Mouse (Mus musculus) embryonic facial prominence, embryonic 14.5 days (tissue): ENCODE data around the gene Igf2bp3. TPM values are rescaled to one million over a fixed set of nuclear protein-coding genes. Genes with fewer than 3 reads are reported as not detected.

Experiments used
- ATAC-seq: fragments of 200-750 bp; cut with Nextera tagmentation; 2 replicates; pipeline ENCODE4 v1.8.0; 2017; ENCODE audit warnings: low read depth, moderate number of reproducible peaks, moderate TSS enrichment
- DNase-seq: peaks from one replicate; pipeline ENCODE4 v3.0.0-alpha.2; 2015; ENCODE audit warnings: low spot score
- H3K27ac ChIP-seq: fragments of 300-500 bp; sonication (generic); replicated peaks from 2 replicates; pipeline ENCODE4 v1.5.1; 2014; ENCODE audit warnings: low read depth, mild to moderate bottlenecking, low read length, moderate library complexity
- H3K27me3 ChIP-seq: fragments of 300-500 bp; sonication (generic); replicated peaks from 2 replicates; pipeline ENCODE4 v1.6.1; 2014; ENCODE audit warnings: low read length; ENCODE audit not compliant: control insufficient read depth, insufficient read depth
- H3K36me3 ChIP-seq: fragments of 300-500 bp; sonication (generic); 2 replicates; pipeline ENCODE4 v1.6.1; 2014; ENCODE audit warnings: low read length, mixed read lengths; ENCODE audit not compliant: control insufficient read depth, insufficient read depth
- H3K4me1 ChIP-seq: fragments of 300-500 bp; sonication (generic); 2 replicates; pipeline ENCODE4 v1.6.1; 2014; ENCODE audit warnings: antibody characterized with exemption, low read length; ENCODE audit not compliant: control insufficient read depth, insufficient read depth
- H3K4me2 ChIP-seq: fragments of 300-500 bp; sonication (generic); 2 replicates; pipeline ENCODE4 v1.6.1; 2014; ENCODE audit warnings: low read depth, mild to moderate bottlenecking, low read length, moderate library complexity, mixed read lengths
- H3K4me3 ChIP-seq: fragments of 300-500 bp; sonication (generic); 2 replicates; pipeline ENCODE4 v1.5.1; 2014; ENCODE audit warnings: low read depth, mild to moderate bottlenecking, low read length
- H3K9ac ChIP-seq: fragments of 300-500 bp; sonication (generic); 2 replicates; pipeline ENCODE4 v1.6.1; 2014; ENCODE audit warnings: low read depth, mild to moderate bottlenecking, low read length, moderate library complexity, mixed read lengths
- H3K9me3 ChIP-seq: fragments of 300-500 bp; sonication (generic); 2 replicates; pipeline ENCODE4 v1.6.1; 2016; ENCODE audit warnings: low read length; ENCODE audit not compliant: control insufficient read depth
- WGBS: fragments of 180-500 bp; shearing (Covaris S2); extraction: QIAGEN DNeasy Blood & Tissue Kit; methylation state at CpG from one replicate; pipeline ENCODE4 v1.1.7; 2014; 5-methylcytosine and 5-hydroxymethylcytosine counted together
- polyA plus RNA-seq: library from polyadenylated mRNA; unstranded; fragments of >200 nt; fragmentation: Nextera tagmentation; extraction: Ambion mirVana; gene quantifications from 2 replicates; pipeline ENCODE4 v1.2.1, GENCODE M21; 2014

The Igf2bp3 gene
- polyA plus RNA-seq, 1 experiment from 2014 or later: 49.4 TPM

DNA sequence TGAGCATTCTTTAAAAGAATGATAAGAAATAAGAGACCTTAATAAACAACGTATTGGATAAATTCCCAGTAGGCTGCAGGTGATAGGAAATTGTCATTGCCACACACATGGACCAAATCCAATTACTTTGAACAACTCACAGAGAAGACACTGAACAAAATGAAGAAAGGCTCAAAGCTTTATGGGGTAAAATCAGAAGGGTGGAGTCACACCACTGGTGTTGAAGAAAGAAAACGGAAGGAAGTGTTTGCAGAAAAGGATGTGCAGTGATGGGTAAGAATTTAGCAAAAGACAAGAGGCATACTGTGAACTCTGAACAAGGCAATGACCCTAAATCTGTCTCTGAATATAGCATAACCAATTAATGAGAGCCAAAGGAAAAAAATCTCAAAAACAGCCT is 54.8 kb downstream of the Igf2bp3 start:
- Histone ChIP-seq H3K9ac (no peak overlapping the region), H3K27ac (no peak overlapping the region), H3K4me1 (peaks cover 6% of the 10 kb centered on the region), H3K27me3 (no peaks in the 10 kb centered on the region), H3K36me3 (no peaks in the 10 kb centered on the region), H3K4me3 (no peak overlapping the region), H3K9me3 (no peaks in the 10 kb centered on the region), H3K4me2 (no peak overlapping the region)
- ATAC-seq: no peak
- WGBS: 77% methylated on average over 2 of the region's 2 CpGs
- no peak for DNase-seq

DNA sequence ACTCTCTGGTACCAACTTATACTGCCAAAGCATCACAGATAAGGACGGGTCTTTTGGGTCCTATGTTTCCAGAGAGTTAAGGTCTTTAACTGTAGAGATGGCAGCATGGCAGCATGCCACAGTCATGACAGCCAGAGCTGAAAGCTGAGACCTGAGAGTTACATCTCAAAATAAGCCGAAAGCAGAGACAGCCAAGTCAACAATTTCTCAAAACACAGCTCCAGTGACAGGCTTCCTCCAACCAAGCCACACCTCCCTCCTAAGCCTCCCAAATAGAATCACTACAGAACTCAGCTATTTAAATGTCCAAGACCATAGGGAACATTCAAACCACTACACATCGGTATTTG is 58.0 kb downstream of the Igf2bp3 start:
- no peak overlapping the region for H3K9ac ChIP-seq
- no peak overlapping the region for H3K27ac ChIP-seq
- H3K27me3 ChIP-seq: no peaks in the 10 kb centered on the region
- DNase-seq (no peak), ATAC-seq (no peak)
- H3K4me3 ChIP-seq: no peak overlapping the region
- peaks cover 6% of the 10 kb centered on the region; the same call in 1 of the 2 replicates for H3K4me1 ChIP-seq
- WGBS: 71% methylated on average over 3 of the region's 3 CpGs
- H3K9me3 ChIP-seq: no peaks in the 10 kb centered on the region
- no peak overlapping the region for H3K4me2 ChIP-seq
- H3K36me3 ChIP-seq: no peaks in the 10 kb centered on the region

DNA sequence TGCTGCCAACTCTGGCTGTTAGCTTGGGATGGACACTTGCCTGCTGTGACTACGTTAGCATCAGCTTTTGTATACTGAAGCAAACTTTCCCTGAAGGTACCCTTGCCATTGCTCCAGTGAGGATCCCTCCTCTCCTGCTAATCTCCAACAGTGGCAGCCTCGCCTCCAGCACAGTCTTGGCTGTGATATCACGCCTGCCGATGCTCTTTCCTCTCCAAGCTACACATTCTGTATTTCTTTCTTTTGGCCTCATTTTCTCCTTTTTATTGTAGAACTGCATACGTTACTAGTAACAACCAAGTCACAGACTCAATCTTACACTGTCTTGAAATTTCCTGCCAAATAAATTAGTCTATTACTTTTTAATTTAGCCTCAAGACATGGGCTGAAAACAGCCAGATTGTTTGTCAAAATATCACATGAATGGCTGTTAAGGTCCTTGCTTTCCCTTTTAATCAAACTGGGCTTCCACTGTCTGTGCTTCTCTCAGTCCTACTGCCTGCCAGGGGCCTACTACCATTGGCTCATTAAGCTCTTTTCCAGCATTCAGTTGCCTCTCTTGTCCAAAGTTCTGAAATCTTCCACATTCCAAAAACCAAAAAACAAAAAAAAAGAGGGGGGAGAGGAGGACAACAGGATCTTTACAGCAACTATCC is 58.5 kb downstream of the Igf2bp3 start:
- H3K27me3 ChIP-seq: no peaks in the 10 kb centered on the region
- no peak overlapping the region for H3K4me2 ChIP-seq
- H3K36me3 ChIP-seq: no peaks in the 10 kb centered on the region
- H3K27ac ChIP-seq: no peak overlapping the region
- 85% methylated on average over 5 of the region's 5 CpGs for WGBS
- no peak for ATAC-seq
- H3K9ac ChIP-seq: no peak overlapping the region
- no peak for DNase-seq
- no peak overlapping the region for H3K4me3 ChIP-seq
- H3K9me3 ChIP-seq: no peaks in the 10 kb centered on the region
- peaks cover 6% of the 10 kb centered on the region; the same call in 1 of the 2 replicates for H3K4me1 ChIP-seq

- Histone ChIP-seq H3K27me3 (no peaks in the 10 kb centered on the region), H3K4me2 (no peak overlapping the region), H3K36me3 (no peaks in the 10 kb centered on the region), H3K9ac (no peak overlapping the region), H3K4me1 (no peaks in the 10 kb centered on the region), H3K27ac (no peak overlapping the region), H3K9me3 (no peaks in the 10 kb centered on the region), H3K4me3 (no peak overlapping the region)
- no peak for ATAC-seq
- 81% methylated on average over 4 of the region's 4 CpGs for WGBS
- no peak for DNase-seq
Measured at GRCm38 (mm10) chr6:49151465-49151864, 63.3 kb downstream of the Igf2bp3 start.

- Histone ChIP-seq H3K27me3 (no peaks in the 10 kb centered on the region), H3K27ac (no peak overlapping the region), H3K4me1 (no peaks in the 10 kb centered on the region), H3K4me3 (no peak overlapping the region), H3K36me3 (no peaks in the 10 kb centered on the region), H3K9me3 (no peaks in the 10 kb centered on the region), H3K4me2 (no peak overlapping the region), H3K9ac (no peak overlapping the region)
- ATAC-seq (no peak), DNase-seq (no peak)
- WGBS: 75% methylated on average over 9 of the region's 9 CpGs
Measured at GRCm38 (mm10) chr6:49150349-49151229, 64.2 kb downstream of the Igf2bp3 start.

- no peak for ATAC-seq
- no peaks in the 10 kb centered on the region for H3K9me3 ChIP-seq
- no peaks in the 10 kb centered on the region for H3K36me3 ChIP-seq
- WGBS: 86% methylated on average over 5 of the region's 5 CpGs
- no peak overlapping the region for H3K9ac ChIP-seq
- DNase-seq: no peak
- no peaks in the 10 kb centered on the region for H3K27me3 ChIP-seq
- H3K4me3 ChIP-seq: no peak overlapping the region
- no peak overlapping the region for H3K27ac ChIP-seq
- H3K4me1 ChIP-seq: no peaks in the 10 kb centered on the region
- no peak overlapping the region for H3K4me2 ChIP-seq
Measured at GRCm38 (mm10) chr6:49149202-49149930, 65.4 kb downstream of the Igf2bp3 start.

- 59% methylated on average over 4 of the region's 4 CpGs for WGBS
- Histone ChIP-seq H3K9ac (no peak overlapping the region), H3K4me3 (no peak overlapping the region), H3K9me3 (no peaks in the 10 kb centered on the region), H3K4me2 (no peak overlapping the region), H3K4me1 (no peaks in the 10 kb centered on the region), H3K36me3 (no peaks in the 10 kb centered on the region), H3K27ac (no peak overlapping the region), H3K27me3 (no peaks in the 10 kb centered on the region)
- DNase-seq (peak; percentile 59), ATAC-seq (no peak)
Measured at GRCm38 (mm10) chr6:49148781-49149180, 66.0 kb downstream of the Igf2bp3 start.

GRCm38 (mm10) chr6:49148368-49148767 is 66.4 kb downstream of the Igf2bp3 start:
- Histone ChIP-seq H3K9ac (no peak overlapping the region), H3K4me1 (no peaks in the 10 kb centered on the region), H3K27me3 (no peaks in the 10 kb centered on the region), H3K27ac (no peak overlapping the region), H3K36me3 (no peaks in the 10 kb centered on the region), H3K4me2 (no peak overlapping the region), H3K9me3 (no peaks in the 10 kb centered on the region), H3K4me3 (no peak overlapping the region)
- ATAC-seq (no peak), DNase-seq (no peak)
- 86% methylated on average over 7 of the region's 7 CpGs for WGBS
